Mouse (Mus musculus): ENCODE results near the gene Aup1.

DNA sequence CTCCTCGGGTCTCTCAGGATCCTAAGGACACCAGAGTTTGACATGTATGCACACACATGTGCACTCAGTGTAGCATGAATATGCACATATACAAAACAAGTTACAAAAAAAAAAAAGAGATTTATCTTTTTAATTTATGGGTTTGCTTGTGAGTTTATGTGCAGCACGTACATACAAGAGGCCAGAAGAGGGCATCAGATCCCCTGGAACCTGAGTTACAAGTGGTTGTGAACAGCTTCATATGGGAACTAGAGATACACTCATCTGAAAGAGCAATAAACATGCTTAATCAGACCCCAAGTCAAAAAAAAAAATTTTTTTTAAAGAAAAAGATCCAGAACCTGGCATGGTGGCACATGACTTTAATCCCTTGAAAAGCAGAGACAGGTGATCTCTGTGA, 20.7 kb downstream of the Aup1 start:
- TF ChIP-seq USF1 (IDR thresholded peaks at IDR 0.05; ENCODE audit: low read depth) (no peak), CTCF (IDR thresholded peaks at IDR 0.05; ENCODE audit: control insufficient read depth, insufficient read depth, insufficient read length) (no peak), MAX (IDR thresholded peaks at IDR 0.05) (no peak), CEBPB (IDR thresholded peaks at IDR 0.05; ENCODE audit: low read depth) (no peak), FOSL1 (IDR thresholded peaks at IDR 0.05; ENCODE audit: insufficient read depth, low read length, poor library complexity, severe bottlenecking) (no peak), MYOG (IDR thresholded peaks at IDR 0.05; ENCODE audit: control insufficient read depth, extremely low read depth, insufficient read length) (no peak)

Measured in C2C12 (cell line).